Mouse (Mus musculus) large intestine, adult 2 months (tissue): ENCODE data around the gene Gm28041. TPM values are rescaled to one million over a fixed set of nuclear protein-coding genes. Genes with fewer than 3 reads are reported as not detected.

Experiments used
- polyA plus RNA-seq: library from polyadenylated mRNA; depleted of rRNA; stranded (reverse); fragments of >200 nt; gene quantifications from 2 replicates; pipeline ENCODE4 v1.2.3, GENCODE M21; 2012; rRNA removed

Gene Gm28041
- polyA plus RNA-seq, 1 experiment, result not detected

Other genes starting within 250 kb of the Gm28041 start
- gene Rsl1, start 202.6 kb downstream of the Gm28041 start, polyA plus RNA-seq, result 1.4 and 1.7 TPM in 2 replicates
- 0.21 and 0.32 TPM in 2 replicates for gene Zfp455, start 181.2 kb downstream of the Gm28041 start, polyA plus RNA-seq
- 0.27 and 0.31 TPM in 2 replicates for gene Zfp458, start 97.3 kb downstream of the Gm28041 start, polyA plus RNA-seq
- 0.67 and 0.92 TPM in 2 replicates for gene Zfp457, start 69.2 kb downstream of the Gm28041 start, polyA plus RNA-seq
- 0.71 and 0.99 TPM in 2 replicates for gene Zfp595, start 43.2 kb downstream of the Gm28041 start, polyA plus RNA-seq
- gene Gm28044, start 15.2 kb downstream of the Gm28041 start, polyA plus RNA-seq, result not detected in 2 replicates
- 0.38 and 0.42 TPM in 2 replicates for gene Zfp953, start 15.1 kb downstream of the Gm28041 start, polyA plus RNA-seq
- 0.27 and 0.31 TPM in 2 replicates for gene Zfp456, start 77 bp upstream of the Gm28041 start, polyA plus RNA-seq
- 2.8 and 5.0 TPM in 2 replicates for gene Zfp429, start 24.1 kb upstream of the Gm28041 start, polyA plus RNA-seq
- 0.49 and 0.74 TPM in 2 replicates for gene Zfp459, start 45.7 kb upstream of the Gm28041 start, polyA plus RNA-seq
- gene Zfp874a, start 75.9 kb upstream of the Gm28041 start, polyA plus RNA-seq, result 0.43 and 0.82 TPM in 2 replicates
- 0.58 and 2.4 TPM in 2 replicates for gene Zfp874b, start 108.5 kb upstream of the Gm28041 start, polyA plus RNA-seq
- gene Zfp58, start 124.8 kb upstream of the Gm28041 start, polyA plus RNA-seq, result 0.69 and 1.2 TPM in 2 replicates
- gene Gm26965, start 150.4 kb upstream of the Gm28041 start, polyA plus RNA-seq, result not detected in 2 replicates
- gene Zfp87, start 150.4 kb upstream of the Gm28041 start, polyA plus RNA-seq, result 11.9 and 21.7 TPM in 2 replicates
- gene Zfp748, start 178.1 kb upstream of the Gm28041 start, polyA plus RNA-seq, result 0.99 and 2.7 TPM in 2 replicates
- gene Zfp729b, start 234.0 kb upstream of the Gm28041 start, polyA plus RNA-seq, result 0.38 and 0.58 TPM in 2 replicates